Mouse (Mus musculus): ENCODE results near the gene Ccnd3.

Ccnd3 gene

GRCm38 (mm10) chr17:47504941-47505346 is at the start of gene Ccnd3:
Ccnd3 (plus strand) TSS chr17:47505051.
- peak; percentile 43 for DNase-seq (ENCODE audit: low spot score)

- DNase-seq (ENCODE audit: low spot score) = no peak
These were observed 46.5 kb upstream of the Ccnd3 start for GRCm38 (mm10) chr17:47458310-47458709.

- DNase-seq (ENCODE audit: low spot score) = no peak
These were observed 45.9 kb upstream of the Ccnd3 start for GRCm38 (mm10) chr17:47458936-47459335.

- no peak for DNase-seq (ENCODE audit: low spot score)
These were observed 45.4 kb upstream of the Ccnd3 start for GRCm38 (mm10) chr17:47459341-47459919.

- DNase-seq (ENCODE audit: low spot score) = no peak
These were observed 43.2 kb upstream of the Ccnd3 start for GRCm38 (mm10) chr17:47461688-47462087.

- no peak for DNase-seq (ENCODE audit: low spot score)
These were observed 42.6 kb upstream of the Ccnd3 start for GRCm38 (mm10) chr17:47462209-47462608.

- no peak for DNase-seq (ENCODE audit: low spot score)
These were observed 42.0 kb upstream of the Ccnd3 start for GRCm38 (mm10) chr17:47462728-47463388.

GRCm38 (mm10) chr17:47464248-47464965 is 40.4 kb upstream of the Ccnd3 start:
- no peak for DNase-seq (ENCODE audit: low spot score)

- no peak for DNase-seq (ENCODE audit: low spot score)
These were observed 39.8 kb upstream of the Ccnd3 start for GRCm38 (mm10) chr17:47465016-47465415.

- no peak for DNase-seq (ENCODE audit: low spot score)
These were observed 38.6 kb upstream of the Ccnd3 start for GRCm38 (mm10) chr17:47466284-47466683.

GRCm38 (mm10) chr17:47467659-47468058 is 37.2 kb upstream of the Ccnd3 start:
- no peak for DNase-seq (ENCODE audit: low spot score)

- DNase-seq (ENCODE audit: low spot score) = no peak
These were observed 36.8 kb upstream of the Ccnd3 start for GRCm38 (mm10) chr17:47468063-47468462.

GRCm38 (mm10) chr17:47468466-47468865 is 36.4 kb upstream of the Ccnd3 start:
- DNase-seq (ENCODE audit: low spot score) = peak; percentile 51

GRCm38 (mm10) chr17:47469642-47470041 is 35.2 kb upstream of the Ccnd3 start:
- DNase-seq (ENCODE audit: low spot score) = no peak

- DNase-seq (ENCODE audit: low spot score) = no peak
These were observed 34.7 kb upstream of the Ccnd3 start for GRCm38 (mm10) chr17:47470121-47470520.

- no peak for DNase-seq (ENCODE audit: low spot score)
These were observed 34.2 kb upstream of the Ccnd3 start for GRCm38 (mm10) chr17:47470686-47471085.

GRCm38 (mm10) chr17:47472435-47473350 is 32.2 kb upstream of the Ccnd3 start:
- DNase-seq (ENCODE audit: low spot score) = no peak

- DNase-seq (ENCODE audit: low spot score) = peak; percentile 61
These were observed 31.3 kb upstream of the Ccnd3 start for GRCm38 (mm10) chr17:47473434-47473974.

GRCm38 (mm10) chr17:47474250-47474649 is 30.6 kb upstream of the Ccnd3 start:
- DNase-seq (ENCODE audit: low spot score) = no peak

- no peak for DNase-seq (ENCODE audit: low spot score)
These were observed 29.7 kb upstream of the Ccnd3 start for GRCm38 (mm10) chr17:47475181-47475580.

GRCm38 (mm10) chr17:47475714-47476113 is 29.1 kb upstream of the Ccnd3 start:
- DNase-seq (ENCODE audit: low spot score) = no peak

GRCm38 (mm10) chr17:47479887-47480286 is 25.0 kb upstream of the Ccnd3 start:
- DNase-seq (ENCODE audit: low spot score) = no peak

Data from retina, embryonic 14.5 days (tissue).